Mouse (Mus musculus): ENCODE data around the gene Pdgfa.

- TF ChIP-seq CTCF (IDR thresholded peaks at IDR 0.05; ENCODE audit: insufficient read depth, low read length): no peak
- TF ChIP-seq POLR2A (IDR thresholded peaks at IDR 0.05; ENCODE audit: borderline replicate concordance, extremely low read depth, low read depth, low read length): no peak
Observed at GRCm38 (mm10) chr5:138970056-138970490, 27.1 kb downstream of the Pdgfa start.
